Mouse (Mus musculus) thymus, postnatal 10 days (tissue): ENCODE measurements around the gene Gm13697.

Source experiments
- DNase-seq, 2 experiments: peaks; one replicate each; pipeline ENCODE4 v3.0.0; 2021; ENCODE audit warnings: low spot score in 2 of 2

Gm13697 gene

DNA sequence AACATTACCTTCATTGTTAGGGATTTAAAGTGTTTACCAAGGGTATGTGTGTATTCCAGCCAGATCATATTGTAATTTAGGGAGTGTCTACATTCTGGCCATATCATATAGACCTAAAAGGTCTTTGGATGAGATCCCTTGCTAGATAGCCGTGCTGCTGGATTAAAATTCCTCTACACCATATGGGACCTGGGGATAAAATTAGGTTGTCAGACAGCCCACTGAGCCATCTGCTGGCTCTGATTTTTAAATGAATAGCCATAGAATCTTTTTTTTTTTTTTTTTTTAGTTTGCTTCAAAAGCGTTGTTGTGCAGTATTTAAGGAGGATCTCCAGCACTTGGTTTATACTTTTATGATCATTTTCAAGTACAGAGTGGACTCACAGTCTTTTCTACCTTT is 48.0 kb downstream of the Gm13697 start:
- no peak for DNase-seq

DNA sequence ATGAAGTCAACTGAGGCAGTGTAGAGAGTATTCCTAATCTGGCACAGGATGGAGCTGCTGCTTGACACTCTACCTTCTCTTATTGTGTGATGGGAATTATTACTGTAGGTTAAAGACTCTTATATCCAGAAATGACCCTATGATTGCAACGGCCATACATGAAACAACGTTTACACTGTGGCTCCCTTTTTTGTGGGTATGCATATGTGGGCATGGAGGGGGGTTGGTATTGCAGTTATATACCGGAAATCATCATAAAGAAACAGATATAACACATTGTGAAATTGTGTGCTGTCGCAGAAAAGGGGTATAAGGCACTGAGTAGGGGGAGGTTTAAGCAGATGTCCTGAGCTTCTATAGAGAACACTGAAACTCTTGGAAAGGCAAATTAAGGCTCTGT is 51.5 kb downstream of the Gm13697 start:
- no peak for DNase-seq
